Mouse (Mus musculus): Measurements from ENCODE around the gene Mapk14.
A peak's percentile ranks its signal among the peaks of the same experiment; 100 is the strongest.

GRCm38 (mm10) chr17:28714006-28714405 lies 22.9 kb downstream of the Mapk14 start:
- TF ChIP-seq CTCF (conservative IDR thresholded peaks at IDR 0.05 in 1 of 2, IDR thresholded peaks at IDR 0.05 in 1 of 2; ENCODE audit: low read depth in 2 of 2, low read length in 2 of 2) (0 out of 4 replicates have a peak, but pooled peaks of 1 of the 2 experiments have one; percentile 25), POLR2A (IDR thresholded peaks at IDR 0.05; ENCODE audit: low read depth, low read length) (no peak), BHLHE40 (IDR thresholded peaks at IDR 0.05; ENCODE audit: low read depth, low read length) (no peak), RCOR1 (conservative IDR thresholded peaks at IDR 0.05; ENCODE audit: low read depth, low read length) (no peak), GABPA (IDR thresholded peaks at IDR 0.05; ENCODE audit: insufficient replicate concordance, low read depth, low read length) (no peak), POLR2AphosphoS2 (IDR thresholded peaks at IDR 0.05; ENCODE audit: low read depth, low read length) (no peak), EP300 (IDR thresholded peaks at IDR 0.05; ENCODE audit: low read length) (no peak), USF1 (IDR thresholded peaks at IDR 0.05; ENCODE audit: low read depth, low read length) (no peak)

Measured in CH12.LX (cell line).